Mouse (Mus musculus): ENCODE results near the gene Tsen54.

Gene Tsen54

DNA sequence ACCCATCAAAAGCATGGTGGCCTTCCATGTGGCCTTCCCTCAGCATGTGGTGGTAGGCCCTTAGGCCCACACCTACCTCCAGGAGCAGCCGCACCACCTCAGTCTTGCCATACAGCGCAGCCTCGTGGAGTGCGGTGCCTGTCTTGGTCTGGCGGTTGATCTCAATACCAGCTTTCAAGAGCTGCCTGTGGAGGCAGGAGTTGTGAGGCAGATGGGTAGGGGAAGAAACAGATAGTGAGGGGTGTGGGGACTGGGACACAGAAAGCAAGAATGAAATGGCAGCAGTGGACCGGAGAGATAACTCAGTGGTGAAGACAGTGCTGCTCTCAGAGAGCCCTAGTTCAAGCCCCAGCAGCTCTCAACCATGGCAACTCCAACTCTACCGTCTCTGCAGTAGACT is 9.5 kb upstream of the Tsen54 start:
- DNase-seq: no peak

DNA sequence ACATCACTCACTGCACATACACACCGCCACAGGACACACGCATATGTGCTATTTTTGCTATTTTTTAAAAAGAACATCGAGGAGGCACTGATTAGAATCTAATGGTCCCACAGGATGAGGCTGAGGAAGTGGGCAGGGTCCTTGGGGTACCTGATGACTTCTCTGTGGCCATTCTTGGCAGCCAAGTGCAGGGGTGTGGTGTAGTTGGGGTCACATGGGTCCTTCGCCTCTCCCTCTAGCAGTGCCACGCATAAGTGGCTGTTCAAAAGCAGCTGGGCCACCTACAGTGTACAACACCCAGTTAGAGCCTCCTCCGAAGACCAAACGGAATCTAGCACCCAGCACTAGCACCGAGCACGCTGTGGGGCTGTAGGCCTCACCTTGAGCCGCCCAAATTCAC is 8.4 kb upstream of the Tsen54 start:
- no peak for DNase-seq

DNA sequence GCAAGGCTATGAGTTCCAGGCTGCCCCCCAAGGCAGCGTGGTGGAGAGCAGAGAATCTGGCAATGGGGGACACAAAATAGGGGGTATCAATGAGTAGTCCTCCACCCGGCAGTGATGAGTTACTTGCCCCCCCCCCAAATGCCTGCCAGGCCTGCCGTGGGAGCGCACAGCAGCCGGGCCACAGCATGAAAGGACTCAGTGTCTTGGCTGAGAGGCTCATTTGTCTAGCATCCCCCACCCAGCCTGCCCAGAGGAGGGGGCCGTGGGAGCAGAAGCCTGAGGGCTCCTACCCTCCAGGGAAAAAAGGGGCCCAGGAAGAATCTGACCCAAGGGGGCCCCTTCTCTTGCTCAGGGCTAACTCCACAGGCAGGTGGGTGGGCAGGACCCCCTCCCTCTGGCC is 7.2 kb upstream of the Tsen54 start:
- no peak for DNase-seq

DNA sequence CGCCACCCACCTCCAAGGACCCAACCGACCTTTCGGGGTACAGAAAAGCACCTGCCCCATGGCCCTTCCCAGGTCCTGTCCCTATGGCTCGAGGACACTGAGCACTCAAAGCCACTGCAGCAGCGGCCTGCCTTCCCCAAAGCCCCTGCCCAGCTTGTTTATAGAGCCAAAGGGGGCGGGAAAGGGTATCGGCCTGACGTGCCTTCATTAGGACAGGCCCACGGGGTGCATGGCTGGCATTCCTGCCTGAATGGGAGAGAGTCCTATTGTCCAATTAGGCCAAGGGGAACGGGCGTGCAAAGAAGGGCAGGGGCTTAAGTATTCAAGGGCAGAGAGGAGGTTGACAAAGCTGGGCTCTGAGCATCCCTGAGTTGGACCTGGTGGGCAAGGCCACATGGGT is 6.6 kb upstream of the Tsen54 start:
- no peak for DNase-seq

DNA sequence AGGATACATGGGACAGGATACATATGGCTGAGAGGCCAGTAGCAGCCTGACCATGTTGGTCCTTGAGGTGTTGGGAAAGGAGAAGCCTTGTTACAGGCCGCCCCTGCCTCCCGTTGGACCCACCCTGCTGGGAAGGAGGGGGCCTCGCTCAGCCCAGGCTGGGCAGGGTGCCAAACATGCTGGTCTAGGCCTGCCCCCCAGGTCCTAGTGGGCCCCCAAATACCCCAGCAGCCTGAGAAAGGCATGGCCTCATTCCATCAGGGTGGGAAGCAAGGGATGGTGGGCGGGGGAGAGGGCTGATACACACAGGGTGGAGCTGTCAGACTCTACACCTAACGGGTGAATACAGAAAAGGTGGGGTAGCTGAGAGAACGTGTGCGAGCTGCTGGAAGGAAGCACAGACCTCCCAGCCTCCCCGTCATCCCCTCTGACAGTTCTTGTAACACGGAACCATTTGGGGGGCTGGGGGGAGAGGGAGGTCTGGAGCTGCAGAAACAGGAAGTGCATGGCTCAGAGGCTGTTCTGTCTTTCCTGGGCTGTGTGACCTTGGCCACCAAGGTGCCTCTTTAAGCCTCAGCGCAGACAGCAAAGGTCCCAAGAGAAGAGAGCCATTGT is 5.7 kb upstream of the Tsen54 start:
- DNase-seq: peak; percentile 78

DNA sequence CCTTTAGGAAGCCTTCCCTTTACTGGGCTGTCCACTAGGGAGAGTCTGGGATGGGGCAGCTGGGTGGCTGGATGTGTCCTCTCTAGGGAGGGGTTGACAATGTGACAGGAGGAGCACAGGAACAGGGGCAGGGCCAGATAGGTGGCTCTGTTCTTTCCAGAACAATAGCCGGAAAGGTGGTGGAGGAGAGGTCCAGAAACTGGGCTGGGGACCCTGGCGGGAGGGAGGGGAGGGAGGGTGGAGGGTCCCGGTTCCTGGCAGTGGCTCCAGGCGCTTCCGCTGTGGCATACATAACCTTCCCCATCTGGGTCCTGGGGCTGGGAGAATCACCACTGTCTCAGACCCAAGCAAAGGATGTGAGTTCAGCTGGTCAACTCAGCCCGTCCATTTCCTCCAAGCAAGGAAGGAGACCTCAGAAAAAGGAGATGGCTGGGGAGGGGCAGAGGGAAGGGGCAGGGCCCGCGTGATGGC is 5.2 kb upstream of the Tsen54 start:
- peak; percentile 79 for DNase-seq

DNA sequence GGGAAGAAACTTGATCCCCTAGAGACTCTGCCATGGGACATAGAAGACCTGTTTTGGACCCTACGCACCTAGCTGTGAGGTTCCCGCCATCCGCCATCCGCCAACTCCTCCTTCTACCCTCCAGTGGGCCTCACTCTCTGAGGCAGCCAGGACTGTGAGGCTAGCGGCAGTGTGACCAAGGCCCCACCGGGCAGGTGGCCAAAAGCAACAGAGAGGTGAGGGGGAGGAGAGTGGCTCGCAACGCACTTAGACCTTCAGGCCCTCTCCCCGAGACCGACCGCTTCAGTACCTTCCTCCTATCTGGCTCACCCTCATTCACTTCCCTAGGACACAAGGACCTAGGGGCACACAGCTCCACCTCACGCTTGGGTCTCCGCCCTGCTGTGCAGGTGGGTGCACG is 4.1 kb upstream of the Tsen54 start:
- DNase-seq: peak; percentile 89

DNA sequence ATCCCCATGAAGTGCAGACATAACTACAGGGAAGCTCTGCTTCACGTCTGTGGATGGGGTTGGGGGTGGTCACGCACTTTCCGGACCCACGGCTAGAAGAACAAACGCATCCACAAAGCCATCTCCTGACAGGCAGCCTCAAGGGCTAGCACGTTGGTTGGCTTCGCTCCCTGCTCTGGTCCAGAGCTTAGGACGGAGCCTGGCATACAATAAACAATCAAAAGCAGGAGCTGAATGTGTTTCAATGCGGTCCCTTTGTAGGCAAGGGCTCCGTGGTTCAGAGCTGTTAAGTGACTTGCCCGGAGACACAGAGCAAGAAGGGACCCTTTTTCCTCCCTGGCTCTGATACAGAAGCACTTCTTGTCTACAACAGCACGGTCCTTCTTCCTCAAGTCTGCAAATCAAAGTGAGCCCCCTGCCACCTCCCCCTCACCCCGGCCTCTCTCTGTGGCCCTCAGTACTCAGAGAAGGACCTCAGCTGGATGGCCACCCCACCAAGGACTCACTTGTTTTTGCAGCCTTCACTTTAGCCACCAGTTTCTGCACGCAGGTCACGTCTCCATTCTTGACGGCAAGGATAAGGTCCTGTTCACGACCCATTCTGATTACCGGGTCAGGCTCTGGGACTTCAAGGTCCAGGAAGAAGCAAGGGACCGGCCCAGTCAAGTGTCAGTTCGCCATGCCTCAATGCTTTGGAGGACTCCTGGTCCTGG is 3.0 kb upstream of the Tsen54 start:
- DNase-seq: no peak

DNA sequence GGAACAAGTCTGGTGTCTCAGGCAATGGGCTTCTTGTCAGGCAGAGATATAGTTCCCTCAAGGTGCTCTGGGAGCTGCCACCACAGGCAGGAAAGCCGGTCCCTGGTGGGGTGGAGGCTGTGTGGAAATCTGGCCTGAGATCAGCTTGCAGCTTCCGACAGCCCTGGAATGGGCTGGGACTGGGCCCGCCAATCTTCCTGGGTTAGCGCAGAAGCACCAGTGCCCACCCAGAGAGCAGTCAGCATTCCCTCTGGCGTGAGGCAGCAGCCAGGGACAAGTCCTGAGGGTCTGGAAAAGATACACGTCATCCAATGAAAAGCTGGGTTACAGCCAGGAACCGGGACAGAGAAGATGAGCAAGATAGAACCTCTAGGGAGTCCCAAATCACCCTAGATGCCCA is 2.4 kb upstream of the Tsen54 start:
- peak; percentile 76 for DNase-seq

DNA sequence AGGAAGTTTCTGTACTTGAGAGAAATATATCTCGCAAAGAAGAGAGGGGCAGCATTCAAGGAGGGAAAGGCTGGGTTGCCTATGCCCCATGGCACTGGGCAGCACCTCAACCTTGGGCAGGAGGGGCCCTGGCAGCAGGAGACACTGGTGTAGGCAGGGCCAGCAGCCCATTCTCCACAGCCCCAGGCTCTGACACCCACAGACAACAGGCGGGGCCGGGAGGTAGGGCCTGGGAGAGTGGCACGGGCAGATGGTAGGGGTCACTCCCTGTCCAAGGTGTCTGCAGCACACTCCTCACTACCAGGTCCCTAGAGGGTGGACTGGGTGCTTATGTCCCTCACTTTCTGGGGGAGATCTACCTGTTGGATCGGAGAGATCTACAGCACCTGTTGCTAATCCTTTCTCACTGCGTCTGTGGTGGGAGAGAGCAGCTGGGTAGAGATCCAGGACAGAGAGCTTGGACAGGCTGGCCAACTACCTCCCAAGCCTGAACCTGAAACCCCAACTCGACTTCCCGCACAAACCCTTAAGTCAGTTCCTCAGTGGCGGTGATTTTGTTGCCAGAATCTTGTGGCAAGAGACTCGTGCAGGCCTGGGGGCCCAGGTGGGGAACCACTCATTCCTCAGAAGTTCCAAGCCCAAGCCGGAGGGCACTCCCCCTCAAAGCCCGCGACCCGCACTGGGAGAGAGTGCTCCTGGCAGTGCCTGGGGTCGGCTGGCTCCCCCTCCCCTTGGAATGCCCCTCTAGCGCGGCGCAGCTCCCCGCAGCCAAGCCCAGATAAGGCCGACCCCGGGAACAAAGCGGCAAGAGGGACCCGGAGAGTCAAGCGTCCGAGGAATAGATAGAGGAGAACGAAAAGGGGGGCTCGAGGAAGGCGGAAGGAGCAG is 1.7 kb upstream of the Tsen54 start:
- DNase-seq: peak; percentile 53

DNA sequence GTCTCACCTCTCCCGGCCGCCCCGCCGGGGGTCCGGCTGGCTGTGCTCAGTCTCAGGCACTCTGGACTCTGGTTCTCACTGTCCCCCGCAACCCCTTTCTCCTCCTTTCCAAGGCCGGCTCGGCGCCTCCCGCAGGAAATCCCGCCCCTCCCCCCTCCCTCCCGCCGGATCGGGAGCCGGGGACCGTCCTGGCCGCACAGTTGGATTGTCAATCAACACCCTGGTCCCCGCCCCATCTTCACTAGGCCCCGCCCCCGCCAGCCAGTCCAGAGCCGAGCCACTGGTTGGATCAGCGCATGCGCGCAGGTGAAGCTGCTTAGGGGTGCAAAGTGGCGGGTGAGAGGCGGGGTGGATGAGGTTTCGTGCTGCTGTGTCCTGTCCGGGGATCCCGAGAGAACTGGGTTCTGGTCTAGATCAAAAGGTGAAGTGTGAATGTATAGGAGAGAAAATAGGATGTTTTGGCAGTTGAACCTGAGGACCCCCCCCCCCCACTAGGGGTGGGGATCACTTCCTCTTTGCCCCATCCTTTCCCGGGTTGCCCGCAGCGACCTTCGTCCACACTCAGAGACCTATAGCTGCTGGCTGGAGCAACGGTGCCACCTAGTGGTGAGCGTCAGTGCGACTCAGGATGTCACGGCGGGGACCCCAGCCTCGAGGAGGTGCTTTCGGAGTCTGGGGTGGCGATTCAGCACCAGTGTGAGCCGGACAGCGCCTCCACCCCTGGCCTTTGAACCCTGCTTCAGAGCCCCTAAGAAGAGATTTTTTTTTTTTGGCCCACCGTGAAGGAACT is 822 bp upstream of the Tsen54 start, which contains the start of gene Caskin2:
TSS of gene Caskin2 (minus strand) at position 133 of the 790 bp plus-strand sequence.
- DNase-seq: peak; percentile 99

DNA sequence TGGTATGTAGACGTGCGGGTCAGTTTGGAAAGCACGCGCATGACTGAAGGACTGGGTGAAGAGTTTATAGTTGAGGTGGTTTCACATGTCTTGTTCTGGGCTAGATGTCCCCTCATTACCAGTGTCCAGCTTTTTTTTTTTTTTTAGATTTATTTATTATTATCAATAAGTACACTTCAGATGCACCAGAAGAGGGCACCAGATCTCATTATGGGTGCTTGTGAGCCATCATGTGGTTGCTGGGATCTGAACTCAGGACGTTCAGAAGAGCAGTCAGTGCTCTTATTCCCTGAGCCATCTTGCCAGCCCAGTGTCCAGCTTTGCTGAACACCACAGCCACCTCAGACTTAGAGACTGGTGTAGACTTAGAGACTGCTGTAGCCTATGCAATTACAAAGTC is 2.8 kb downstream of the Tsen54 start:
- DNase-seq: no peak

DNA sequence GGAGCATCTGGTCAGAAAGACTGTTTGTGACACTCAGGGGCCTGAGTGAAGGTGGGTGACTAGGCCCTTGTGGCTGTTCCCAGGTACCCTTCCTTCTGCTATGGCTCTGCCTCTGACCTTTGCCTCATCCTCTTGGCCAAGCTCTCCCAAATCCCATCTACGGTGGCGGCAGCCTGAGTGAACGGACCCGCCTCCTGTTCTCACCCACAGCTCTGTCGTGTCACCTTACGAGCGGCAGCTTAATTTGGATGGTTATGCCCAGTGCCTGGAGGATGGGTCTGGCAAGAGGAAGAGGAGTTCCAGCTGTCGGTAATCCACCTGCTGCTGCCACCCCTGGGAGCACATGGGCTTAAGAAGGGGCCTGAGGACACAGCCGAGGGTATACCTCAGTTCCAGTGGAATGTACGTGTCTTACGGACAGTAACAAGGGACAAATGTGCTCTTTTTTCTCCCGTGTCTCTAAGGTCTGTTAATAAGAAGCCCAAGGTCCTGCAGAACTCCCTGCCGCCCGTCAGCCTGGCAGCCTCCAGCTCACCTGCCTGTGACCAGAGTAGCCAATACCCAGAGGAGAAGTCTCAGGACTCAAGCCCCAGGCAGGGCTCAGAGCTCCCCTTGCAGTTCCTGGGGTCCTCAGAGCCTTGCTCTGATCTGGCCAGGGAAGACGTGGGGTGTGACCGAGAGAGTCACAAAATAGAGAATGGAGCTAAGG is 5.5 kb downstream of the Tsen54 start:
- no peak for DNase-seq

DNA sequence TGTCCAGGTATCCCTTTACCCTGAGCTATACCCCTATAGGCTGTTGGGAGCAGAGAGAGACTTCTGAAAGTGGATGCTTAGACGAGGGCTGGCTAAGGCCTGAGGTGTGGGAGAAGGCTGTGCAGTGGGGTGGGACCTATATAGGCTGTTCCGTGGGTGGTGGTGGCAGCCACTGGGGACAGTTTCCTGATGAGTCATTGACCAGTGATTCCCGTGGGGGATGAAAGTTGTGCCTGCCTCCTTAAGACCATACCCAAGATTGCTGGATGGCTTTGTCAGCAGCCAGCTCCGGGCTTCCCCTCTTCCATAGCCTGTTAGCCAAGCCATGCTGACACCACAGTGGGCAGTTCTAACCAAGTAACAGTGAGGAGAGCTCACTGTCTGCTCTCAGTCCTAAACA is 6.5 kb downstream of the Tsen54 start:
- no peak for DNase-seq

DNA sequence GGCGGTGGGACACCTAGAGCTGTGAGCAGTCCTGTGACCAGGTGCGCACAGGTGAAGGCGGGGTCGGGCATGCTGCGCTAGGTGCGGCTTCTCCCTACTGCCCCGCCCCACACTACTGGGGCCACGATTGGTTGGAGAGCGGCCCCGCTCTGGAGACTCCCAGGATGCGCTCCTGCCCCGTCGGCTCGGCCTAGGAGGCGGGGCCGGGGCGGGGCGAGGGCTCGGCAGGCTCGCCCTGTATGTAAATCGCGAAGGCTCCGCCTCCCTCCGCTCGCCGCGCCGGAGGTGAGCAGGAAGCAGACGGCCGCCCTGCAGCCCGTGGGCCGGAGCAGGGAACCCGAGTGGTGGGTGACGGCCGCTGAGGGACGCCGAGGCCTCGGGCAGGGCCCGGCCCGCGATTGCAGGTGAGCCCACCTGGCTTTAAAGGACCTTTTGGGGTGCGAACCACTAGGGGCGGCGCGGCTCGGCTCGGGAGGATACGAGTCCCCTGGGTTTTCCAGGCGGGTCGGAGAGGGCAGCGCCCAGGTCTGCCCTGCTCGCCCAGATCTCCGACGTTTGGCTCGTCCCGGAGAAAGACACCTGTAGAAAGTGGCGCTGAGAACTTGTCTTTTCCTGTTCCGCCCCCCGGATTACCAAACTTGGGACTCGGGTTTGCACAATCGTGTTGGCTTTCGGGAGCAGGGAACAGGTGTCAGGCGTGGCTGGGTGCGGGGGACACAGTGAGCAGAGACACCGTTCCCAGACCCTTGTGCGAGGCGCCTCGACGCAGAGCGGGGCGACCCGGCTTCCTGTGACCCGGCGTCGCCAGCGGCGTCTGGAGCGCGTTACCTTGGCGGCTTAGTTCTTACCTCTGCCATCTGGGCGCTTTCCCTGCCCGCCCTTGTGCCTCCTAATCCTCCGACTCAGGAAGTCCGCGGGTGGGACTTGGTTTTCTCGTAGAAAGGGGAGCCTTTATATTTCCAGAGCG is 9.5 kb downstream of the Tsen54 start, which contains the start of gene Llgl2:
TSS of gene Llgl2 (plus strand) at position 276 of the 967 bp plus-strand sequence.
- DNase-seq: peak; percentile 97

DNA sequence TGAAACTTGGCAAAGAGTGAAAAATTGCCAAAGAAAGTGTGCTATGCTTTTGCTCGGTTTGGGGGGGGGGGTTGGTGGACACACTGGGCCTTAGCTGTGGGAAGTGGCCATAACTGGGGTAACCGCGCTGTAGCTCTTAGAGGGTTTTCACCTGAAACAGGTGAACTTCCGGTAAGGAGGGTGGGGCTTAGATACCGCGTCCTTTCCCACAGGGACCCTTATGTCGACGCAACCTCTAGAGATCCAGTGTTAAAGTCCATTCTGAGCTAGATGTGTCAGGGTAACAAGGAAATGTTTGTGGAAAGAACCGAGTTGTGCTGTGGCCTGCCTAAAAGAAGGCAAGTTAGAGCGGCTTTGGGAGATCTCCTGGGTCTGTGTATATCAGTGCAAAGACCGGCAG is 10.3 kb downstream of the Tsen54 start:
- no peak for DNase-seq

DNA sequence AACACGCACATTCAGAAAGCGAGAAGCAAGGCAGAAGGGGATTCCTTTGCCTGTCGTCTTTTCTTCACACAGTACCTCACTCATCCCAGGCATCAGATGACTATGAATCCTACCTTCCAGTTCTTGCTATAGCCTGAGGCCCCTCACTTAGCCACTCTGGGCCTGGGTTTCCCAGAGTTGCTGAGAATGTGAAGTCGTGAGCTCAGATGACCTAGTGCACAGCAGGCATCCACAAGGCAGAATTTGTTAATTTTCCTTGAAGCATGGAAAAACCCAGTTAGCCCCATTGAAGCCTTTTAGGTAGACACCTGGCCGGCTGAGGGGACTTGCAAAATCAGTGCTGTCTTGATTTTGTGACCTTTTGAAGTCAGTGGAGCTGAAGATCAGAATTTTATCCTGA is 12.0 kb downstream of the Tsen54 start:
- no peak for DNase-seq

DNA sequence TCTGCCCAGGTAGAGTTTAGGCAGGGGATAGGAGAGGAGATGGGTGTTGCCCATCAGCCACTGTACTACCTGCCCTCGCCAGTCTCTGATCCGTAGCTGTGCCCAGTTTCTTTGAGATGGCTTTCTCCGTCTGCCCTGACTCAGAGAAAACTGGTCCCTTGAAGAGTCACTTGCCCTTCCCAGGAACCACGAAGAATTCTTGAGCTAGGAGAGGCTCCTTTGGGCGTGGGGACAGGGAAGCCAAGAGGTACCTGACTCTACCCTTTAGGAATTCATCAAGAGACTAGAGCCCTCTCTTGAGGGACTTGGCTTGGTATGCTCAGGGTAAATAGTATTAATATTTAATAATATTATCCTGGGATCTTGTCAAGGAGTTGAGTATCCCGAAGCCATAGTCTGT is 13.1 kb downstream of the Tsen54 start:
- no peak for DNase-seq

DNA sequence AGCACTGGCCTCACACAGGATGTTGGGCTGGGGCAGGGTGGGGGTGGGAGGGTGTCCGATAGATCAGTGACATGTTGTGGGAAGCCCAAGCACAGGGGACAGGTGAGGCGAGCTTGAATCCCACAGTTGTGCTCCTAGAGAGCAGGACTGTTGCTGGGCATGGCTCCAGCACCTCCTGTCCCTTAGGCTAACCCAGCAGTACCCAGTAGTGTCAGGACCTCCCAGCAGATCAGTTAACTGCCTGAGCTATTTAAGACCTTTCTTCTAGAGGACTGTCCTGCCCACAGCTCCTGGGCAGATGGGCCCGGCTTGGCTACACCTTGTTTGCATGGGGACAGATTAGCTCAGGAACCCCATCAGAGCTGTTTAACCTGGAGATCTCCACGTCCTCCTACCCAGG is 14.5 kb downstream of the Tsen54 start:
- DNase-seq: no peak

DNA sequence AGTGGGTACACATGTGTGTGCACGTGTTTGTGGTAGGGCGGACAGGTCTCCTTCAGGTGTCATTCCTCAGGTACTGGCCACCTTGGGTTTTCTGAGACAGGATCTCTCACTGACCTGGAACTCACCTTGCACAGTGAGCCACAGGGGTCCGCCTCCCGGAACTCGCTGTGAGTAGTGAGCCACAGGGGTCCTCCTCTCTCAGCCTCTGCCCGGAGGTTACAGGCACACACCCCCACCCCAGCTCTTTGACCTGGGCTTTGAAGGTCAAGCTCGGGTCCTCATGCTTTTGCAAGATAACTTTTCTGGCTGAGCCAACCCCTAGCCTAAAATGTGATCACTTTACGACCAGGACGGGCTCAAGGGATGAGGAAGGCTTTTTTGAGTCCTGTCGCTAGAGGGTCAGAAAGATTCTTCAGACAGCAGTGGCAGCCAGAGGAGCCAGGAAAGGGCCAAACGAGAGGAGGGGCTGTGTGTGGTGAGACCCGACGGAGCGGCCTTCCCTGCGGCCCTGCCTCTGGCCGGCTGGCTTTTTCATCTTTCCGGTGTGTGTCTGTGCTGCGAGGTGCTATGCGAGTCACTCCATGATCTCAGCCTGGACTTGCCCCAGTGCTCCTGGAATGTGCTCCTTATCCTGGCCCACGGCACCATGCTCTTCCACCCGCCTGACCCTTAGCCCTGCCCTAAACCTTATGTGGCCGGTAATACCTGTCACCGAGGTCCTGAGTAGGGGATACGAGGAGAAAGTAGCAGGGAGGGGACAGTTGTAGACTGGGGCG is 16.2 kb downstream of the Tsen54 start:
- peak; percentile 62 for DNase-seq

Measured in kidney, postnatal 14 days (tissue).